Mouse (Mus musculus) urinary bladder, postnatal 10 days (tissue): Measurements from ENCODE around the gene Mmp10.

Source experiments
- DNase-seq: peaks from one replicate; pipeline ENCODE4 v3.0.0; 2022; ENCODE audit warnings: low spot score

The Mmp10 gene

GRCm38 (mm10) chr9:7502051-7502450 is at the start of gene Mmp10:
Gene Mmp10, plus strand, starts transcription at chr9:7502352.
- DNase-seq: no peak

GRCm38 (mm10) chr9:7453302-7453701 is 48.9 kb upstream of the Mmp10 start:
- no peak for DNase-seq

DNA sequence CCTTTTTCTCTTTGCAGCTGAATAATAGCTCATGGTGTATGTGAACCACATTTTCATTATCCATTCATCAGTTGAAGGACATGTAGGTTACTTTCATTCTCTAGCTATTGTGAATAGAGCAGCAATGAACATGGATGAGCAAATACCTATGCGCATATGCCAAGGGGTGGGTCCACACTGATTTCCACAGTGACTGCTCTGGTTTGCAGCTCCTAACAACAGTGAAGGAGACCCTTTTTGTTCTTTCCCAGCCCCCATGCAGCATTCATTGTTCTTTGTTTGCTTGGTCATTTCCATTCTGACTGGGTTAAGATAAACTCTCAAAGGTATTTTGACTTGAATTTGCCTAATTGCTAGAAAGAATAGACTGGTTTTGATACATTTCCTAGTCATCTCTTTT is 31.9 kb upstream of the Mmp10 start:
- DNase-seq: no peak

GRCm38 (mm10) chr9:7483684-7484394 is 18.3 kb upstream of the Mmp10 start:
- no peak for DNase-seq

GRCm38 (mm10) chr9:7501138-7501537 is 1.0 kb upstream of the Mmp10 start:
- no peak for DNase-seq

- DNase-seq: no peak
Measured at GRCm38 (mm10) chr9:7507321-7507876, 5.2 kb downstream of the Mmp10 start.

GRCm38 (mm10) chr9:7509619-7510233 is 7.6 kb downstream of the Mmp10 start:
- DNase-seq: no peak

DNA sequence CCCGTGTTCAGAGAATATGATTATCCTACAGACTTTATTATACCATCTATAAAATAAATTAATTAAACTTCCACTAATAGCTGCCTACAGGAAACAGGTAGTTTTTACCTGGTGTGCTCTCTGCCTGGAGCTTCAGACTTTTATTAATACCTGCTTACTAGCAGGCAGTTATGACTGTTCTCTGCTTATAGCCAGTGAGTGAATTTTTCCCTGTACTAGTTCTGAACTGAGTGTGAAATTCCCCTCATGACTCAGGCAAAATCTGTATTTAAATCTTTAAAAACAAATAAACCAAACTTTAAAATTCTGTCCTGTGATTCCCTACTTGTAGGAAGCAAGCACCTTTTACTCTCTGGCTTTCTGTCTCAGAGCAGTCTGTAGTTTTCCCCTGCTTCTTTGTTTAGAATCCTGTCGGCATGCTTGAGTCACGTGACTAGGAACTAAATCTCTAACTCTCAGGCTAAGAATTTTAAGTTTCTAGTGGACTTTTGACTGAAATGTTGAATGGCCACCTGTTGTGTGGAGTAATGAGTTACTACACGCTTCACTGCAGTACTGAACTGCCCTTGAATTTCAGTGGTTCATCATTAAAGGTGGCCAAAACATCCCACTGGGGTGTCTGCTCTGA is 15.9 kb downstream of the Mmp10 start:
- no peak for DNase-seq

DNA sequence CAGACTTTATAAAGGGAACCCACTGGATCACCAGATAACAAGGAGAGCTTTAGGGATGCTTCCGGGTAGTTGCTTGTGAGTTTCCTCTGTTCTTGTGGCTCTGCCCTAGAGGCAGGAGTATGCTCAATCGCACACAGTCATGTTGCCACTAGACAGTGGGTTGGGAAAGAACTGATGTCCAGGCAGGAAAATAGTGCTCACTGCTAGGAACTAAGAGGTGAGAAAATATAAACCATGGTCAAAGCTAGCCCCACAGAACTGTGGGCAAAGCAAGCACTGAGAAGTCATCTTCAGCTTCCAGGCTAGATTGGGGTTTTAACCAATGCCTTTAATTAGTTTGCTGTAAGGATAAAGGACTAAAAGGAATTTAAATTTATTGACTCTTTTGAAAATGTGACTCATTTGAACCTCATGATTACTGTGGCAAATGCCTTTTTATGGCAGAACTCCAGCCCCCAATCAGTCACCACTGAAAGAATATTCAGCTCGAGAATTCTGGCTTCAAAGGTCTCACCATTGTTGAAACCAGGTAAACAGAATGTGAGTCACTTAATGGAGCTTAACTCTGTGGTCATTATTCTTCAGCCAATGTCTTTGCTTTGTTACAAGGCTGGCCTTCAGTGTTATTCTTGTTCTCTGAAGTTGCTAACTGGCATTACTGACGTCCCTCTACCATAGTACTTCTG is 24.2 kb downstream of the Mmp10 start:
- DNase-seq: no peak

- no peak for DNase-seq
Measured at GRCm38 (mm10) chr9:7542763-7543162, 40.6 kb downstream of the Mmp10 start.

- DNase-seq: no peak
Measured at GRCm38 (mm10) chr9:7544923-7545457, 42.8 kb downstream of the Mmp10 start.

DNA sequence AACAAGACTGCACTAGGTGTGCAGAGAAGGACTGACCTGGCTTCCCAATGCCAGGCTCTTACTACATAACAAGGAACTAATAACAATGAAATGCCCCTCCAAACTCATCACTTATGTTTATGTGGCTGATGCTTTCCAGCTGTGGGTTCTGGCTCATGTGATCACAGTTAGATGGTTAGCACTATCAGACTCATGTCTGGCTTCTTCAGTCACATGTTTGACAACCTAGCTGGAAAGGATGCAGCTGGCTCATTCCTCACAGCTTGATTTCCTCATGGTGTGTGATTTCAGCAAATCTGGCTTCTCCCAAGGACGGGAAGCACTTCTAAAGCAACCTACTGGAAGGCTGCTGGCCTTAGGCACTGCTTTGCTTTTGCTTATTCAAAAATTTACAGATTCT is 43.3 kb downstream of the Mmp10 start:
- DNase-seq: no peak

DNA sequence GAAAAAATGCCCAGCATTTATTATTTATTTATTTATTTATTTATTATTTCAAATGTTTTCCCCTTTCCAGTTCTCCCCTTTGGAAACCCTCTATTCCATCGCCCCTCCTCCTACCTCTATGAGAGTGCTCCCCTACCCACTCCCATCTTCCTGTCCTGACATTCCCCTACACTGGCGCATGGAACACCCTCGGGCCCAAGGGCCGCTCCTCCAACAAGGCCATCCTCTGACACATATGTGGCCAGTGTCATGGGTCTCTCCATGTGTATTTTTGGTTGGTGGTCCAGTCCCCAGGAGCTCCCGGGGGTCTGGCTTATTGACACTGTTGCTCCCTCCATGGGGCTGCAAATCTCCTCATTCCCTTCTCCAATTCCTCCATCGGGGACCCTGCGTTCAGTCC is 43.8 kb downstream of the Mmp10 start:
- DNase-seq: no peak

DNA sequence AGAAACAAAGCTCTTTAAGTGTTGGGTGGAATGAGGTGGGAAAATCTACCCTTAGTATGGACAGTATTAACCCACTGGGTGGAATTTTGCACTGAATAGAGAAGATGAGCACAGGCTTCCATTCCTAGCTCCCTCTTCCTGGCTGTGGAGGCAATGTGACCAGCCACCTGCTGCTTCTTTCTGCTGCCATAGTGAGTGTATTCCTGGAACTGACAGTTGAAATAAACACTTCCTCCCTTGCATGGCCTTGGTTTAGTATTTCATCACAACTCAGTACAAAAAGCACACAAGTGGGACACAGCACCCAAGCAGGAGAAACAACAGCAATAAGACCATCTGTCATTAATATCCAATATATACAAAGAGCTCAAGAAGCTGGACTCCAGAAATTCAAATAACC is 49.8 kb downstream of the Mmp10 start:
- no peak for DNase-seq

DNA sequence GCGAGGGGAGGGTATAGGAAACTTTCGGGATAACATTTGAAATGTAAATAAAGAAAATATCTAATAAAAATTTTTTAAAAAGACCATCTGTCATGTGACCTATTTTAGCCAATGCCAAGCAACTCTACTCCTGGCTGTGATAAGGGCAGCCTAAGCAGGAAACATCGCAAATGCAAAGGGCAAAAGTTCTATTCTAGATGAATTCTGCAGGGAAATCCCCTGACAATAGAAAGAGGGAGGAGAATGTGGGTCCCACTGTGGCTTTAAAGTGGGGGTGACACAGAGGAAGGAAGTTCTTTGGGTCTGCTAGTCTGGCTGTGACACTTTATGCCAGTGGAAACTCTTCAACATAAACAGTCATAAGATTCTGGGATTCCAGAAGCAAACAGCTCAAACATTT is 51.4 kb downstream of the Mmp10 start:
- no peak for DNase-seq

- DNase-seq: no peak
Measured at GRCm38 (mm10) chr9:7554382-7554781, 52.2 kb downstream of the Mmp10 start.

DNA sequence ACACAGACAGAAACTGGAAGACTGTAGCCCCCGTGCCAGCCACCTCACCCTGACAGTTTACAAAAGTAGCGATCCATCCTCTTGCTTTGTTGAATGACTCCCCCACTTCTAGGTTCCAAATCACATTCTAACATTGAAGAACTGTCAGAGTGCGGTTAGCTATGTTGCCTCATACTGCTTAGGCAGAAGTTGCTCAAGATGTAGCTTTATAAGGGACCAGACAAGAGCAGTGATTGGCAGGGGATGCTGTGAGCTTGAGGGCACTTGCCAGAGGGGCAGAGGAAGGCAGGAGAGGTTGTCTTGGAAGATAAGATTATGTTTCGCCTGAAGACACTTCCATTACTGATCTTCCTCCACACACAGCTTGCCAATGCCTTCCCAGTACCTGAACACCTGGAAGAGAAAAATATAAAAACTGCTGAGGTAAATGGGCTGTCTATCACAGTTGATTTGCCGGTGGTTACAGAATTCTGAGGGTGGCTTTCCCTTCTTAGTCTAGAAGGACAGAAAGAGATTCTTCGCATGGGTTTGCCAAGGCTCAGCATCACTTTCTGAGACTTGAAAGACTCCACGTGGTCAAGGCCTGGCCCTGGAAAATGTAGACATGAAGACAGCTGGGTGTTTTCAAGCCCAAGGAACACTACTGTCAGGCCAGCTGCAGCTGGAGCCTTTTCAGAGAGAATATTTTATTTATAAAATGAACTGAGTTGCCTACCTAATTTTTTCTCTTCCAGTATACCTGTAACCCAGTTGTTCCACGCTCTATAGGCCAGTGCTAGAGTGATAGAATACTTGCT is 56.3 kb downstream of the Mmp10 start, which contains the start of gene Mmp8:
Gene Mmp8, plus strand, starts transcription at position 236 of the 797 bp plus-strand sequence.
- DNase-seq: no peak
